Mouse (Mus musculus) heart, embryonic 16.5 days (tissue): Measurements from ENCODE around the gene Ctsg. TPM values are rescaled to one million over a fixed set of nuclear protein-coding genes. Genes with fewer than 3 reads are reported as not detected.
"Not testable (repeated sequence)": the region's sequence is repeated elsewhere in the genome, so short reads cannot be mapped to it uniquely, and the experiment has no call there.

ENCODE experiments used
- ATAC-seq: fragments of 200-750 bp; cut with Nextera tagmentation; replicated peaks from 2 replicates; pipeline ENCODE4 v1.8.0; 2017; ENCODE audit warnings: moderate number of reproducible peaks; ENCODE audit not compliant: insufficient read depth, low FRiP score; ENCODE audit errors: extremely low read depth
- H3K27ac ChIP-seq: fragments of 300-500 bp; sonication (generic); 2 replicates; pipeline ENCODE4 v1.5.1; 2014; ENCODE audit warnings: mild to moderate bottlenecking, low read length, control low read depth, moderate library complexity
- H3K27me3 ChIP-seq: fragments of 300-500 bp; sonication (generic); 2 replicates; pipeline ENCODE4 v1.6.1; 2014; ENCODE audit warnings: low read length, mixed read lengths; ENCODE audit not compliant: control insufficient read depth, insufficient read depth
- H3K36me3 ChIP-seq: fragments of 300-500 bp; sonication (generic); 2 replicates; pipeline ENCODE4 v1.6.1; 2014; ENCODE audit not compliant: control insufficient read depth, insufficient read depth
- H3K4me1 ChIP-seq: fragments of 300-500 bp; sonication (generic); 2 replicates; pipeline ENCODE4 v1.6.1; 2014; ENCODE audit warnings: low read length, mixed read lengths; ENCODE audit not compliant: control insufficient read depth, insufficient read depth
- H3K4me2 ChIP-seq: fragments of 300-500 bp; sonication (generic); 2 replicates; pipeline ENCODE4 v1.6.1; 2014; ENCODE audit warnings: low read depth, mild to moderate bottlenecking, control low read depth, low read length
- H3K4me3 ChIP-seq: fragments of 300-500 bp; sonication (generic); 2 replicates; pipeline ENCODE4 v1.5.1; 2014; ENCODE audit warnings: mild to moderate bottlenecking, control low read depth, low read length
- H3K9ac ChIP-seq: fragments of 300-500 bp; sonication (generic); 2 replicates; pipeline ENCODE4 v1.6.1; 2014; ENCODE audit warnings: low read length, control low read depth
- H3K9me3 ChIP-seq: fragments of 300-500 bp; sonication (generic); replicated peaks from 2 replicates; pipeline ENCODE4 v1.6.1; 2016; ENCODE audit warnings: low read length; ENCODE audit not compliant: control insufficient read depth
- WGBS: fragments of 180-500 bp; shearing (Covaris S2); extraction: QIAGEN DNeasy Blood & Tissue Kit; methylation state at CpG from one replicate; pipeline ENCODE4 v1.1.7; 2014; 5-methylcytosine and 5-hydroxymethylcytosine counted together
- polyA plus RNA-seq: library from polyadenylated mRNA; unstranded; fragments of >200 nt; fragmentation: Nextera tagmentation; extraction: Ambion mirVana; gene quantifications from 2 replicates; pipeline ENCODE4 v1.2.1, GENCODE M21; 2015

Ctsg gene
- polyA plus RNA-seq, 1 experiment from 2014 or later = 0.51 TPM

GRCm38 (mm10) chr14:56103452-56103851 lies 1.1 kb upstream of the Ctsg start:
- ATAC-seq = no peak
- no peaks in the 10 kb centered on the region for H3K9me3 ChIP-seq
- 62% methylated on average over 3 of the region's 3 CpGs for WGBS
- no peak overlapping the region for H3K9ac ChIP-seq
- H3K27me3 ChIP-seq = no peaks in the 10 kb centered on the region
- H3K36me3 ChIP-seq = no peaks in the 10 kb centered on the region
- no peak overlapping the region for H3K27ac ChIP-seq
- H3K4me1 ChIP-seq = no peaks in the 10 kb centered on the region
- H3K4me3 ChIP-seq = no peak overlapping the region
- H3K4me2 ChIP-seq = no peak overlapping the region

- Histone ChIP-seq H3K4me3 (no peak overlapping the region), H3K9ac (no peak overlapping the region), H3K27ac (no peak overlapping the region), H3K36me3 (no peaks in the 10 kb centered on the region), H3K9me3 (no peaks in the 10 kb centered on the region), H3K4me1 (peaks cover 3% of the 10 kb centered on the region; the same call in 1 of the 2 replicates), H3K27me3 (no peaks in the 10 kb centered on the region), H3K4me2 (no peak overlapping the region)
- WGBS = 81% methylated on average over 4 of the region's 4 CpGs
- no peak for ATAC-seq
These were observed 3.4 kb downstream of the Ctsg start for GRCm38 (mm10) chr14:56098940-56099339.

GRCm38 (mm10) chr14:56097597-56097996 lies 4.8 kb downstream of the Ctsg start:
- H3K9ac ChIP-seq = no peak overlapping the region
- H3K36me3 ChIP-seq = no peaks in the 10 kb centered on the region
- no peak overlapping the region for H3K4me3 ChIP-seq
- no peak overlapping the region for H3K4me2 ChIP-seq
- no peaks in the 10 kb centered on the region for H3K9me3 ChIP-seq
- peak; percentile 18; the same call in 1 of the 2 replicates for ATAC-seq
- no peak overlapping the region for H3K27ac ChIP-seq
- peaks cover 3% of the 10 kb centered on the region; the same call in 1 of the 2 replicates for H3K4me1 ChIP-seq
- 37% methylated on average over 1 of the region's 1 CpGs for WGBS
- no peaks in the 10 kb centered on the region for H3K27me3 ChIP-seq

GRCm38 (mm10) chr14:56093353-56093752 lies 9.0 kb downstream of the Ctsg start:
- H3K36me3 ChIP-seq = no peaks in the 10 kb centered on the region
- H3K9ac ChIP-seq = no peak overlapping the region
- peaks cover 3% of the 10 kb centered on the region; the same call in 1 of the 2 replicates for H3K4me1 ChIP-seq
- 66% methylated on average over 2 of the region's 2 CpGs for WGBS
- no peaks in the 10 kb centered on the region for H3K27me3 ChIP-seq
- no peak overlapping the region for H3K4me2 ChIP-seq
- H3K27ac ChIP-seq = no peak overlapping the region
- no peak for ATAC-seq
- no peak overlapping the region for H3K4me3 ChIP-seq
- H3K9me3 ChIP-seq = no peaks in the 10 kb centered on the region

GRCm38 (mm10) chr14:56086711-56087110 lies 15.7 kb downstream of the Ctsg start:
- WGBS = 61% methylated on average over 3 of the region's 3 CpGs
- Histone ChIP-seq H3K27me3 (no peaks in the 10 kb centered on the region), H3K9me3 (no peaks in the 10 kb centered on the region), H3K4me1 (no peaks in the 10 kb centered on the region), H3K36me3 (no peaks in the 10 kb centered on the region), H3K4me2 (no peak overlapping the region), H3K27ac (no peak overlapping the region), H3K9ac (no peak overlapping the region), H3K4me3 (no peak overlapping the region)
- no peak for ATAC-seq

GRCm38 (mm10) chr14:56085167-56085566 lies 17.2 kb downstream of the Ctsg start, which contains the start of gene Mcpt8:
Gene Mcpt8, minus strand, starts transcription at chr14:56085273.
- no peak within 1 kb of the TSS for H3K27ac ChIP-seq
- H3K4me2 ChIP-seq = no peak within 1 kb of the TSS
- H3K36me3 ChIP-seq = no peaks in the 10 kb centered on the region
- H3K4me1 ChIP-seq = no peaks in the 10 kb centered on the region
- H3K4me3 ChIP-seq = no peak within 1 kb of the TSS
- H3K9me3 ChIP-seq = no peaks in the 10 kb centered on the region
- WGBS = 98% methylated on average over 2 of the region's 2 CpGs
- no peak within 1 kb of the TSS for H3K9ac ChIP-seq
- H3K27me3 ChIP-seq = no peaks in the 10 kb centered on the region
- ATAC-seq = no peak

- Histone ChIP-seq H3K4me1 (no peaks in the 10 kb centered on the region), H3K9me3 (no peaks in the 10 kb centered on the region), H3K4me2 (no peak overlapping the region), H3K9ac (no peak overlapping the region), H3K36me3 (no peaks in the 10 kb centered on the region), H3K4me3 (no peak overlapping the region), H3K27me3 (no peaks in the 10 kb centered on the region), H3K27ac (no peak overlapping the region)
- WGBS = 79% methylated on average over 4 of the region's 4 CpGs
- ATAC-seq = no peak
These were observed 20.4 kb downstream of the Ctsg start for GRCm38 (mm10) chr14:56082016-56082415.

- 35% methylated on average over 3 of the region's 3 CpGs for WGBS
- ATAC-seq, H3K27me3 ChIP-seq, H3K27ac ChIP-seq, H3K9me3 ChIP-seq, H3K4me1 ChIP-seq, H3K4me3 ChIP-seq, H3K36me3 ChIP-seq, H3K9ac ChIP-seq, H3K4me2 ChIP-seq: not testable (repeated sequence)
These were observed 40.2 kb downstream of the Ctsg start, which contains the start of gene Mcpt4 for GRCm38 (mm10) chr14:56062213-56062612. Gene Mcpt4, minus strand, starts transcription at chr14:56062313.

GRCm38 (mm10) chr14:56057722-56058121 lies 44.7 kb downstream of the Ctsg start:
- peak; percentile 63 for ATAC-seq
- Histone ChIP-seq H3K4me1 (0 out of 2 replicates have a peak, but pooled peaks cover 3% of the 10 kb centered on the region), H3K27me3 (no peaks in the 10 kb centered on the region), H3K36me3 (no peaks in the 10 kb centered on the region), H3K27ac (no peak overlapping the region), H3K4me3 (no peak overlapping the region), H3K4me2 (no peak overlapping the region), H3K9me3 (no peaks in the 10 kb centered on the region), H3K9ac (no peak overlapping the region)
- 42% methylated on average over 4 of the region's 4 CpGs for WGBS
